Mouse (Mus musculus): ENCODE measurements around the gene Kpnb1.

DNA sequence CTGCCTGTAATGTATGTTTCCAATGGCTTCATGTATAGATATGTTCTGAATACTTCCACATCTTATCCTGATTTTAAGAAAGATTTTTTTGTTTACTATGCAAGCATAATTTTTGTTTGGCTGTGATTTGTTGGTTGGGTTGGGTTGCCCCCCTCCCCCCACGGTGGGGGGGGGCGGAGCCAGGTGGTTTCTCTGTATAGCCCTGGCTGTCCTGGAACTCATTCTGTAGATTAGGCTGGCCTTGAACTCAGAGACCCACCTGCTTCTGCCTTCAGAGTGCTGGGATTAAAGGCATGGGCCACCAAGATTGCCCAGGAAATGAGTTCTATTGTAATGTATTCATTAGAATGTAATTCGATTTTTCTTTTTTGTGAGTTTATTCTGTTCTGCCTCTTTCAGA, 1.6 kb upstream of the Kpnb1 start:
- TF ChIP-seq CTCF (IDR thresholded peaks at IDR 0.05; ENCODE audit: extremely low read depth, insufficient read depth, insufficient read length, insufficient replicate concordance) = no peak
- no peak for TF ChIP-seq POLR2A (IDR thresholded peaks at IDR 0.05; ENCODE audit: low read depth, low read length)
